Mouse (Mus musculus) liver, adult 2 months (tissue): Measurements from ENCODE around the gene Rnf145.

Experiments
- CTCF ChIP-seq: fragments of 200-500 bp; IDR thresholded peaks from 2 replicates; pipeline ENCODE4 v1.5.1; 2011; ENCODE audit warnings: low read depth, low read length, control low read depth
- POLR2A ChIP-seq: fragments of 200-500 bp; IDR thresholded peaks from 2 replicates; pipeline ENCODE4 v1.6.1; 2011; ENCODE audit warnings: low read length, control low read depth; ENCODE audit not compliant: insufficient read depth; ENCODE audit errors: extremely low read depth

GRCm38 (mm10) chr11:44529200-44529599 is 10.4 kb downstream of the Rnf145 start:
- TF ChIP-seq CTCF (no peak), POLR2A (no peak)
